Mouse (Mus musculus): Measurements from ENCODE around the gene Ctsq. TPM values are rescaled to one million over a fixed set of nuclear protein-coding genes. Genes with fewer than 3 reads are reported as not detected.

Gene Ctsq
- polyA plus RNA-seq (2017; shearing (Covaris generic)): under 1 TPM in 1 of 2 experiments, not detected in 1; 0.49 TPM

DNA sequence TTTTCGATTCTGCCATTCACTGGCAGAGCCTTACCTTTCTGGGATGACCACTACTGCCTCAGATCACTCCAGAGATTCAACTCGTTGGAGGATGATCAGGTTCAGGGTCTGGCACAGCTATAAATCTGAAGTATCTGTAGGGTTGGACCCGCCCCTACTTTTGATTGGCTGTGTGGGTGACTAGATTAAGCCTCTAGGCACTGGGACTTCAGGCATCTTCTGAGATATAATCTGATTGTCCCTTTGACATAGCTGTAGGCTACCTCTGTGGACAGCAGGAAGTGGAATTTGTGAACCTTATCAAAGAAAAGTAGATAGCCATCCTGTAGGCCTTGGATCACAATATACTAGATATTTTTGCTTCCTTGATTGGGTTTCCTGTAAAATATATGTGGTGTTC is at the start of gene Ctsq:
Gene Ctsq (minus strand): TSS at position 101 of the 400 bp plus-strand sequence.

DNA sequence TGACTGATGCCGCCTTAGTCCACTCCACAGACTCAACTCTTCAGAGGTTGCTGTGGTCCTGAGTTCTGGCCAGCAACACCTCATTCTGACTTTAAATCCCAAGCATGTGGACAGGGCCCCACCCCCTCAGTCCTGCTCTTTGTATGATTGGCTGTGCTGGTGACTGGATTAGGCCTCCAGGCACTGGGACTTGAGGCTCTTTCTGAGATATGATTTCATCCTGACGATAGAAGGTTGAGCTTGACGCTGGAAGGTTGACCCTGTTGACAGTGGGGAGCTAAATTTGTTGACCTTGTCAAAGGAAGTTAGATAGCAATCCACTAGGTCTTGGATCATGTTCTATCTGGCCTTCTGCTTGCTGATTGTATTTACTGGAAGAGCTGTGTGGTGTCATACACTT is 34.6 kb downstream of the Ctsq start, which contains the start of gene Ctsj:
Gene Ctsj (minus strand): TSS at position 101 of the 400 bp plus-strand sequence.

Other genes starting within 250 kb of the Ctsq start
- not detected for gene Ctsll3, start 237.8 kb downstream of the Ctsq start, polyA plus RNA-seq (2017; shearing (Covaris generic))
- gene 4930486L24Rik, start 176.2 kb downstream of the Ctsq start, polyA plus RNA-seq (2017; shearing (Covaris generic)): 1 to 10 TPM in 1 of 2 experiments, under 1 TPM in 1; 0.92 to 4.8 TPM
- gene Gm49392, start 143.7 kb downstream of the Ctsq start, polyA plus RNA-seq (2017; shearing (Covaris generic)): under 1 TPM; 0.29 to 0.81 TPM
- 1 to 10 TPM; 5.1 to 7.9 TPM for gene Ctla2b, start 143.2 kb downstream of the Ctsq start, polyA plus RNA-seq (2017; shearing (Covaris generic))
- gene Tpbpb, start 135.8 kb downstream of the Ctsq start, polyA plus RNA-seq (2017; shearing (Covaris generic)): not detected
- not detected for gene Gm49393, start 105.0 kb downstream of the Ctsq start, polyA plus RNA-seq (2017; shearing (Covaris generic))
- gene Gm49391, start 104.1 kb downstream of the Ctsq start, polyA plus RNA-seq (2017; shearing (Covaris generic)): not detected
- gene Ctla2a, start 104.0 kb downstream of the Ctsq start, polyA plus RNA-seq (2017; shearing (Covaris generic)): 10 to 100 TPM; 62.2 to 75.2 TPM
- gene Tpbpa, start 98.6 kb downstream of the Ctsq start, polyA plus RNA-seq (2017; shearing (Covaris generic)): under 1 TPM in 1 of 2 experiments, not detected in 1; 0.17 TPM
- 1 to 10 TPM in 1 of 2 experiments, under 1 TPM in 1; 0.17 to 1.2 TPM for gene Ctsj, start 34.7 kb downstream of the Ctsq start, polyA plus RNA-seq (2017; shearing (Covaris generic))
- not detected for gene Ctsr, start 123.6 kb upstream of the Ctsq start, polyA plus RNA-seq (2017; shearing (Covaris generic))
- not detected for gene Cts6, start 162.8 kb upstream of the Ctsq start, polyA plus RNA-seq (2017; shearing (Covaris generic))
- gene Cts8, start 214.7 kb upstream of the Ctsq start, polyA plus RNA-seq (2017; shearing (Covaris generic)): under 1 TPM in 1 of 2 experiments, not detected in 1; 0.99 TPM
- gene Gm49398, start 248.2 kb upstream of the Ctsq start, polyA plus RNA-seq (2017; shearing (Covaris generic)): not detected